12 mouse cellular contexts compared by ENCODE assay signal in genomic region chr12:54382965-54383364, GRCm38 (mm10).
"Had no signal": no experiment of that assay in that cellular context is flagged by ENCODE, and none has a peak within 500 bp of the region (broad histone marks: within the 10 kb centered on the region; RNA-seq: fewer than 3 reads in every experiment).

No protein-coding gene starts in this region.

- DNase-seq: retina, postnatal 1 day; right cerebral cortex, adult 18-20 months; right cerebral cortex, postnatal 14 days; right cerebral cortex, postnatal 25 days; right cerebral cortex, postnatal 4 days; spleen, adult 18-20 months; thymus, adult 18-20 months; thymus, adult 2 months; thymus, postnatal 14 days; thymus, postnatal 25 days; thymus, postnatal 36 days; thymus, postnatal 4 days had no signal
